Mouse (Mus musculus) yolk sac, embryonic 10.5 days (tissue): Measurements from ENCODE around the gene Ube2r2.

Source experiments
- DNase-seq: peaks from one replicate; pipeline ENCODE4 v3.0.0-alpha.2; 2017; ENCODE audit warnings: low spot score

The Ube2r2 gene

GRCm38 (mm10) chr4:41135711-41136453 is at the start of gene Ube2r2:
TSS of gene Ube2r2 (plus strand) at chr4:41135743.
- DNase-seq = peak; percentile 80

DNA sequence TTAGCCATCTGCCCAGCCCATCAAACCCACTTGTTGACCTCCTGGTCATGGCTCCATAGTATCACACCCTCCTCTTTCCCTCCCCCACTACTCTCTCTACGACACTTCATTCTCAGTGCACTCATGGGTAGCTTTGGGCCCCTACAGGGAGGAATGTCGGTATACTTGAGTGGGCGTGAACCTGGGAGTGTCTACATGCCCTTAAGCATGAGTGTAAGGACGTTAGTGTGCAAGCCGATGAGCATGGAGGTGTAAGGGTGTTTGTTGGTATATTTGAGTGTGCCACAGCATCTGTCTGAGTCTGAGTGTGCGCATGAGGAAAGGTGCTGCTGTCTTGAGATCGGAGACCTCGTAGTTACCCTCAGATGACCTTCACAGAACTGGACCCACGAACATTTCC is 48.6 kb upstream of the Ube2r2 start:
- no peak for DNase-seq

DNA sequence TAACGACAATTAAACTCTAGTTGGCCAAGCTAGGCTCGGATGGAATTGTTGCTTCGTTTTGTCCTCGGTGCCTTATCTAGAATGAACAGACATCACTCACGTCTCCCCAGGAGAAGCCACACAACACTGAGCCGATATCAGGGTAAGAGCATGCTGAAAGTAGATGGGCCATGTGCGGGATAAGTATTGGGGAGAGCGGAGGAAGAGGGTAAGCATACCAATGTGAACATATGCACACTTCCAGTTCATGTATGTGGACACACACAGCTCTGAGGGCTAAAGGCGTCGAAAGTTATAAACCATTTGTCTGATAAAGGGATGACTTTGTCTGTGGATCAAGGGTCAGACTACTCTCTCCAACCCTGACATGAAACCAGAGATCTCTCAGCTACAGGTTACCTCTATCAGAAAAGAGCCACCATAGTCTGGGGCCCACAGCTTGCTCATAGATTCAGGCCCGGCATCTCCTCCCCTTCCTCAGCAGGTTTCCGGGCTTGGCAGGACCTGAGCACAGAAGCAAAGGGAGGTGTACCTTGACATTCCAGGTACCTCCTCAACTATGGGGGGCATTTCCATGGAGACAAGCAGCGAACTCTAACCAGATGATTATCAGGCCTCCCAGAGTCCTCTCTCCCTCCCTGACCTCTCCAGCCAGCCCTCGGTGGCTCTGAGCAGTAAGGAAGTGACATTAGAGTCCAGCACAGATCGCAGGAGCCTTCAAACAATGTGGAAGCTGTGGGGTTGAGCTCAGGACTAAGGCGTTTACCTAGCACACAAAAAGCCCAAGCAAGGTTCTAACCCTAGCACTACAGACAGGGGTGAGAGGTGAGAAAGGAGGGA is 47.9 kb upstream of the Ube2r2 start:
- peak; percentile 32 for DNase-seq

DNA sequence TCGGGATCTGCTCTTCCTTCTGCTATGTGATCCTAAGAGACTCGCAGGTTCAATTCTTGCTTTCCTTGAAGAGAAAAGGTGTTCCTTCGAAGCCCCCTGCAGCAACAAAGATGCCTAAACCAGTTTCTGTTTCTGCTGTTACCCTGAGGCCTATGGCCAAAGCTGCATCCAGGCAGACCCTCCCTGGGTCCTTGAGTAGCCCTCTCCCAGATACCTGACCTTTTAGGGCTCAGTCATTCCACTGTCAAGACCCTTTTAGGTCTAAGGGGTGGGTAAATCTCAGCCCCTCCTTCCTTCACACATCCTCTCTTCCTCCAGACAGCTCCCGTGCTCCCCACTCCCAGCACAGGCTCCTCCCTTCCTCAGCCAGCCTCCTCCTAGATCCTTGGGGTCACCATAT is 46.4 kb upstream of the Ube2r2 start:
- DNase-seq = no peak

DNA sequence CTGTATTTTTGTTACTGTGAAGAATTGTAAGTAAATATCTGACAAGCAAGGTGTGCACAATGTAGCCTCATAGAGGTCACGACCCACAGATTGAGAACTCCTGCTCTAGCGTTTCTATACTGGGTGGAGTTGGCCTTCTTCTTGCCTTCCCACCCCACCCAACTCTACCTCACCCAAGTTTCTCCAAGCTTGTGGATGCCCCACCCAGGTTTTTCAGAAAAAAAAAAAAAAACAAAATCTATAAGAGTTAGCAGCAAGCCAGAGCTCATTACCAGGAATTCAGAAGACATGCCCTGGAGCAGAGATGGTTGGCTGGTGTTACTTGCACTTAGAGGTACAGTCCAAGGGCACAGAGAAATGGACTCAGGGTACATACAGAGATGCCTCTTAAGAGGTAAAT is 45.8 kb upstream of the Ube2r2 start:
- no peak for DNase-seq

DNA sequence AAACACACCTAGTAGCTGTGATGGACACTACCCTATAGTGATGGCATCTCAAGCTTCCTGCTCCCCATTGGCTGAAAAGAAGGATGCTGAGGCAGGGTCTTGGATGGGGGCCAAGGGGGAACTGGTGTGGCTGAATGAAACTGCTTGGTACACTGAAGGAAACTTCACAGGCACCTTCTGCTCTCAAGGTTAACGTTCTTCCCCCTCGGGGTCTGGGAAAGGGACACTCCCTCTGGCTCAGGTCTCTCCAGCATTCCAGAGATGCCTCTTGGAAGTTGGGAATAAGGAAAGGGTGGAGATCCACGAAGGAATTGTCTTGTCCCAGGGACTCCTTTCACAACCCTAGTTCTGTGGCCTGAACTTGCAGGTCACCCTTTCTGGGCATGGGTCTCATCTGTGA is 44.2 kb upstream of the Ube2r2 start:
- DNase-seq = no peak

DNA sequence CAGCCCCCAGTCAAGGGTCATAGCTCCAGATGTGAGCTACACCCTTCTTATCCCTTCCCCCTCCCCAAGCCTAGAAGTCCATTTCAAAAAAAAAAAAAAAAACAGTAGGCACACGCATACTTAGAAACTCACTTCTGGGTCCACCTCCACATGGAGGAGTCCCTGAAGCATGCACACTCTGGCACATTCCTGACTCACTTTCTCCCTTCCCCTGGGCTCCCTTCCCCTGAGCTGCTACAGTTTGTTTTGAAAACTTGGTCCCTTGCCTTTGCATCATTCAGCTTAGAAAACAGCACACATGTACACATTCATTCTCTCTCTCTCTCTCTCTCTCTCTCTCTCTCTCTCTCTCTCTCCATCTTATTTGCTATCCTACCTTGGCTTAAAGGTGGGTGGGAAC is 42.6 kb upstream of the Ube2r2 start:
- DNase-seq = no peak

GRCm38 (mm10) chr4:41094361-41094760 is 41.2 kb upstream of the Ube2r2 start:
- DNase-seq = no peak

- DNase-seq = peak; percentile 88
Measured at GRCm38 (mm10) chr4:41096169-41096568, 39.4 kb upstream of the Ube2r2 start.

- DNase-seq = peak; percentile 35
Measured at GRCm38 (mm10) chr4:41096794-41097193, 38.7 kb upstream of the Ube2r2 start.

DNA sequence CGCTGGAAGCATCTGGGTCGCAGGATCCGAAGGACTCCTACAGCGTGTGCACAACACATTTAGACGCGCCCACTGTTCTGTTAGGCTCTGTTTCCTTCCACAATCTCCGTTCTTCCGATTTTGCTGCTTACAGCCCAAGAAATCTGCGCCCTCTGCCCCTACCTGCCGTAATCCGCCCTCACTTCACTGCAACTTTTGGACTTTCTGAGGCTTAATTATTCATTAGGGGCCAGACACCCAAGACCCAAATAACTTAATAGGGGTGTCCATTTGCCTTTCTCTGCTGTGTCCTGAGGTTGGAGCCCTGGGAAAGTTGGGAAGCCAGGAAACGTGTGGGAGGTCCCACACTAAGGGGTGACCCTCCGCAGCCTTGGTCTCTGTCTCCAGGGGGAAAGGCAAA is 38.2 kb upstream of the Ube2r2 start:
- DNase-seq = no peak

DNA sequence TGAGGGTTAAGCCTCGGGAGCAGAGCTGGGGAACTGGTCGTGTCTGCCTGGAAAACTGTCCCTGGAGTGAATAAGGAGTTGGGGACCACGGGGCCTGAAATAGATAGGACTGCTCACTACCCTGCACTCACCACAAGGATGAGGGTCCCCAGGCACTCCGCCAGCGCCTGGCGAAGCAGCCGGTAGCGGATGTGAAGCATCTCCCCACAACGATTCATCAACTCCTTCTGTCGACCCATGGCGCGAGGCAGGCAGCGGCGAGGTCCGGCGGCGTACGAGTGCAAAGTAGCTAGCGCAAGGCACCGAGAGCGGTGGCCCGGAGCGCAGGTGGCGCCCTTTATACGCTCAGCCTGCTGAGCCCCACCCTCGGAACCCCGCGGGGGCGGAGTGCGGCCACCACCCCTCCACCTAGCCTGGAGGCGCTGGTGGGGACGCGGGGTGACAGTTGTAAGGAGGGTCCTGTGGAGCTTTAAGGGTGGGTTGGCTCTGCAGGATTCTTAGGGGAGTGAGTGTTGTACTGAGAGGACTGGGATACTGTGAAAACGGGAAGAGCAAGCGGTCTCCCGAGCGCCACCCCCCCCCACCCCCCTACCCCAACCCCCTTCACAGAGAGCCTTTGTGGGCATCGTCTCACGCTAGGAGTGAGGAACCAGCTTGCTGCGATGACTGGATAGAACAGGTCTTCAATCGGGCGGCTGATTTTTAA is 37.5 kb upstream of the Ube2r2 start, which contains the start of gene Aqp3:
Gene Aqp3, minus strand, starts transcription at position 313 of the 706 bp plus-strand sequence.
- peak; percentile 78 for DNase-seq

- DNase-seq = peak; percentile 77
Measured at GRCm38 (mm10) chr4:41098577-41098951, 37.0 kb upstream of the Ube2r2 start.

GRCm38 (mm10) chr4:41100986-41101385 is 34.6 kb upstream of the Ube2r2 start:
- peak; percentile 49 for DNase-seq

DNA sequence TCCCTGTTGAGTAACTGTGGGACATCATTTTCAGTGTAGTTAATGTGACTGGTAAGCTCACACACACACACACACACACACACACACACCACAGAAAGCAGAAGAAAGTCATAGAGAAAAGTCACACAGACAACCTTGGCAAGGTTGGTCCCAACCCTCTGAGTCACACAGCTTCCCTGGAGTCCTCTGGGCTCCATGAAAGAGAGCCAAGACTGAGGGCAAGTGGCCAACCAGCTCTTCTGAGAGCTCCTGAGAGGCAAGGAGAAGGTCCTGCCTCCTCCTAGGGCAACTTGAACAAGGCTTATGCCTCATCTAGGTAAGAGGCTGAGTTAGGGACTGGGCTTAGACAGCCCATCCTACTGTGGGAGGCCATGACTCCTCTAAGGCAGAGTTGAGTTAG is 32.6 kb upstream of the Ube2r2 start:
- no peak for DNase-seq

DNA sequence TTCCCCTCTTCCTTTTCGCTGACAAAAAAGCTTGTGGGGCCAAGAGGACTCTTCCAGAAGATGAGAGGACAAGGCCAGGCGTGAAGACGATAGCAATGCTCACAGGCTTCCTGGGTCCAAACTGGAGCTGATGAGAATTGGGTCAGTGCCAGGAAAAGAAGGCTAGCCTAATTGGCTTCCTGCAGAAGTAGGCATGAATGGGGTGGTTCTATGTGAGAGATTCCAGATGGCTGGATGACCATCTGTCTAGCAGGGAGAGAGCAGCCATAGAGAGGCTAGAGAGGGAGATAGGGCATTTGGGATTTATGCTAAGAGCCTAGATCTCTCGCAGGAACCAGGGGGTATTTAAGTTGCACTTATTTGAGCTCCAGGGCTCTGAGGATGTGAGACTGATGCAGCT is 28.1 kb upstream of the Ube2r2 start:
- no peak for DNase-seq

DNA sequence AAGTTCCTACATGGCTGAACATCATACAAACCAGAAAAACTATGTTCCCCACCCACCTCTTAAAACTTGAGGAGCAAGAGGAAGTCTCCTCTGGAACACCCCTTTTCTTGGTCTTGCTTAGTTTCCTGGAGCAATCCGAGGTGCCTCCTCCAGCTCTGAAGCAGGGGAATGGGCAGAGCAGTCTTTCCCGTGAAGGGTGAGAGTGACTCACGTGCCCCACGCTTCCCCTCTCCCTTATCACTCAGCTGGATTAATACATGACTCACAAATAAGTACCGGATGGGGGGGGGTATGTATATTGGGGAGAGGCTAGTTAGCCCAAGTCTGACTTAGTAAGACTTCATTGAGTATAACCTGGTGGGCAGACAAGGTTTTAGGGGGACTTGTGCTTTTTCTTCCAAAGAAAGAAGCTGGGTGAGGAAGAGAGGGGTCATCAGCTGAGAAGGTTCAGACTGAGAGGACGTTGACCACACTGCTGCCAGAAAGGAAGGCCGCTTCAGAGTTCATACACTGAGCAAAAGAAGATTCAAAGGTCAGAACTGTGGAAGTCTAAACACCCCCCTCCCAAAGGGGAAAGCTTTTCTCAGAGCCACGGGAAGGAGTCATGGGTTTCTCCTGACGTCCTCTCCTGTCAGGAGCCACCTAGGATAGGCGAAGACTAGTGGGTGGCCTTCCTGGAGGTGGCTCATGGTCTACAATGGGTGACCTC is 26.7 kb upstream of the Ube2r2 start:
- DNase-seq = peak; percentile 74

GRCm38 (mm10) chr4:41114358-41115070 is 21.0 kb upstream of the Ube2r2 start:
- DNase-seq = no peak

GRCm38 (mm10) chr4:41115074-41115473 is 20.5 kb upstream of the Ube2r2 start:
- DNase-seq = no peak

DNA sequence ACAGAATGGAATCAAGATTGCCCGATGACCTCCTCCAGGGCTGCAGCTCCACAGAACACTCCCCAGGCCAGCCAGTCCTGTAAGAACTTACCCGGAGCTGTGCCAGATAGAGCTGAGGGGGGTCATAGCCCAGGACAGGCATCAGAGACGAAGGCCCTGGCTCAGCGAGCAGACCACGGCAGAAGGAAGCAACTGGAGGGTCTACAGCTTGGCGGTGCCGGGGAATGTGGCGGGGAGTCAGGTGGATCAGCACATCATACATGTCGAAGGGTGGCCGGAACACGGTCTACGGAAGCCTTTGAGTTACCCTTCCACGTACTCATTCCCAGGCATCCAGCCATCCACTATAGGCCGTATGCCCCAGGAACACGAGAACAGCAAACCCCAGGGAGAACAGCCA is 19.8 kb upstream of the Ube2r2 start:
- DNase-seq = no peak

- DNase-seq = no peak
Measured at GRCm38 (mm10) chr4:41116817-41117216, 18.7 kb upstream of the Ube2r2 start.
